Mouse (Mus musculus) spleen, embryonic (tissue): Measurements from ENCODE around the gene Armc7.
"Not testable (repeated sequence)": the region's sequence is repeated elsewhere in the genome, so short reads cannot be mapped to it uniquely, and the experiment has no call there.

Source experiments
- CTCF ChIA-PET: fragments of 350-600 bp; sonication (Branson Sonifier 250); formaldehyde crosslinking; loops from one replicate; lab custom pipeline; 2022; lab: Charles Lee

Gene Armc7

DNA sequence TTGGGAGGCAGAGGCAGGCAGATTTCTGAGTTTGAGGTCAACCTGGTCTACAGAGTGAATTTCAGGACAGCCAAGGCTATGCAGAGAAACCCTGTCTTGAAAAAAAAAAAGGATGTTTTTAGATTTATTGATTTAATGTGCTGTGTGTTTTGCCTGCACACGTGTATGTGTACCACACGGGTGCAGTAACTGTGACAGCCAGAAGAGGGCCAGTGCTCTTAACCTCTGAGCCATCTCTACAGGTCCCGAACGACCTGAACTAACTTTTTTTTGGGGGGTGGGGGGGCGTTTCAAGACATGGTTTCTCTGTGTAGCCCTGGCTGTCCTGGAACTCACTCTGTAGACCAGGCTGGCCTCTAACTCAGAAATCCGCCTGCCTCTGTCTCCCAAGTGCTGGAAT lies 20.6 kb upstream of the Armc7 start:
- CTCF ChIA-PET: not testable (repeated sequence)

DNA sequence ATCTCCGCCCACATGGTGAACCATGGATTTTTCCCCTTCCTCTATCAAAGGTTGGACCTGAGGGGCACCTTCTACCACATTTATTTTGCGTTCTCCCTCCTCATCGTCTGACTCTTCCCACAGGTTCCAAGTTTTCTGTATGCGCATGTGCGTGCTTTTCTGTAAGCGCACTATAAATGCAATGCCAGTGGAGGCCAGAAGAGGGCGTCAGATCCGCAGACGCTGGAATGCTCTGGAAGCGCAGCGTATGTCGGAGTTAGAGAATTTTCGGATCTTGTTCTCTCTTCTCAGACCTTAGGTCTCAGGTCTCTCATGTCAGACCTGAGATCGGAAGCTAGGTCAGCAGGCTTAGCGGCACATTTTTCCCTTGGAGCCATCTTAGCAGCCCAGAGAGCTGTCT lies 19.8 kb upstream of the Armc7 start:
- CTCF ChIA-PET: no interaction called here

DNA sequence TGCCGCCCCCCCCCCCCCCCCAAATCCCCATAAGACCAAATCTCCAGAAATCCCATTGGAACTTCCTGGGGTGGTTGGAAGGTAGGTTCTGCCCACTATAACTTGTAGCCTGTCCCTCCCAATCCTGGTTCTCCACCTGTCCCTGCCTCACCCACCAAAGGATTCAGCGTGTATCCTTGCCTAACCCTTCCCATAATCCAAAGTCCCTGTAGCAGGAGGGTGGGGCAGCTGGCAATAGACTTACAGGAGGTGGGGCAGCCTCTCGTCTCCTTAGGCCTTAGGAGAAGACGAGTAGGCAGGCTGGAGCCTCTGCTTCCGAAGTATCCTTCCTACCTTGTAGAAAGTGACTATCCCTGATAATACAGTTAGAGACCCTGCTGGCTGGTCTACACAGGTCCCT lies 19.3 kb upstream of the Armc7 start:
- CTCF ChIA-PET: no interaction called here

DNA sequence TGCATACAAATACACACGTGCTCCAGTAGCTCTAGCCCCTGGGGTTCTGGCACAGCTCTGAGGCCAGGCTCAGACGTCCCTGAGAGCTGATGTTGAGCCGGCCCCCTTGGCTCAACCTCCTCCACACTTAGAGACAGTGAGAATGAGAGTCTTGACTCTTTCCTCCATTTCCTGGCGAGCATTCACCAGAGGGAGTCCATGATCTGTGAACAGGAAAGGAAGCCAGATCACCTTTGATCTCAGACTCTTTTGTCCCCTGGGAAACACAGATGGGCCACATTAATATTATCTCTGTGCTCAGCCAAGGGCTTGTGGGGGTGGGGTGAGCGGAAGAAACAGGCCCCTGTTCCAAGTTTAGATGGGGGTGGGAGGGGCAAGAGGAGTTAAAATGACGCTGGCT lies 18.1 kb upstream of the Armc7 start:
- CTCF ChIA-PET: no interaction called here

DNA sequence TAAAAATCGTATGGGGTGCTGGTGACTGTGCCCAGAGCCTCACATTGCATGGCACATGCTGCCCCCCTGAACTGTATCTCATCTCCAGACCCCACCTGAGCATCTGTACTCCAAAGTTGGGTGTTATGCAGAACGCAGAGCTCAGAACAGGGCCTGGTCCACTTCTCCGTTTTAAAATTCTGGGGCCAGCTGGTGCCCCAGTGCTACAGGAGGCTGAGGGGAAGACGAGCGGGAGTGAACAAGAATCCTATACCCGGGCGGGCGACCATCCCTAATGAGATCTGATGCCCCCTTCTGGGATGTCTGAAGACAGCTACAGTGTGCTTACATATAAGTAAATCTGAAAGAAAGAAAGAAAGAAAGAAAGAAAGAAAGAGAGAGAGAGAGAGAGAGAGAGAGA lies 14.5 kb upstream of the Armc7 start:
- CTCF ChIA-PET: interaction anchor here (0.7 kb wide), 2 partner anchors 139 to 1140 kb away, joined by 3 to 5 read pairs; partner anchors contain the start of gene Ush1g

DNA sequence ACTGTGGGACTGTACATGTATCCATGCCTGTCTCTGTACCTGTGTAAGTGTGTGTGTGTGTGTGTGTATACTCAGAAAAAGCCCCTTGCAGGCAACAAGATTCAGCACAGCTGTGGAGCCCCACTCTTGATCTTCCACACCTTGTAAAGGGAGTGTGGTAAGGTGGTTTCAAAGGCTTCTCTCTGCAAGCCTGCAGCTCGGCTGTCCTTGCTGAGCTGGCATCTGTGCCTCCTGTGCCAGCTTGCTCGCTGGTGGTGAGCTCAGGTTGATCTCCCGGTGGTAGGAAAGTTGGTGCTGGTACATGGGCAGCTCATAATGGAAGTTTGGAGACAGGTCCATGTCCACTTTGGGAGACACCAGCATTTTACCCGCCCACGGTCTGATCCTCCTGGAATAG lies 13.6 kb upstream of the Armc7 start:
- CTCF ChIA-PET: interaction anchor here (0.7 kb wide), 2 partner anchors 140 to 1139 kb away, joined by 3 to 5 read pairs; partner anchors contain the start of gene Ush1g

DNA sequence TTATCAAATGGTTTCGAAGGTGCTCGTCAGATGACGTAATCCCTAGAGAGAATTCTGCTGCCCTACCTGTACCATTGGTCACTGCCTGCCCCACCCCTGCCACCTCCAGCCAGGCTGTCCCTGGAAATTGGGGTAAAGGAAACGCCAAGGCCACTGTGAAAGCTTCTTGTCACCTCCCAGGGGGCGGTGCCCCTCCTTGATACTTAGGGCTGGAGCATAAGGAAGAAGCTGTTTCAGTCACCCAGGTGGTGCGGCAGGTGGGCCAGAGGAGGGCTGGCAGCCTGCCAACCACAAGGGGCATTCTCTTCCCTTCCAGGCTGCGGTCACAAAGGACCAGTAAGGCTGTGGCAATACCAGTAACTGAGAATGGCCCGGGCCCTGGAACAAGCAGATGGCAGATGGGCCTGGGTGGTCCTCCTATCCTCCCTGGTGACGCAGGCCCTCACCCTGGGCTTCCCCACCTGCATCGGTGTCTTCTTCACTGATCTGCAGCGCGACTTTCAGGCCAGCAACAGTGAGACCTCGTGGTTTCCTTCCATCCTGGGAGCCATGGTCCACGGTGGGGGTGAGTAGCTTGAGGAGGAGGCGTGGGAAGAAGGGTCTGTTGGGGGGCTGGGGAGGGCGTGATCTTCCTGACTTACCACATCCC lies 13.1 kb upstream of the Armc7 start, which contains the start of gene Slc16a5:
TSS of gene Slc16a5 (plus strand) at position 232 of the 649 bp plus-strand sequence.
- CTCF ChIA-PET: no interaction called here

DNA sequence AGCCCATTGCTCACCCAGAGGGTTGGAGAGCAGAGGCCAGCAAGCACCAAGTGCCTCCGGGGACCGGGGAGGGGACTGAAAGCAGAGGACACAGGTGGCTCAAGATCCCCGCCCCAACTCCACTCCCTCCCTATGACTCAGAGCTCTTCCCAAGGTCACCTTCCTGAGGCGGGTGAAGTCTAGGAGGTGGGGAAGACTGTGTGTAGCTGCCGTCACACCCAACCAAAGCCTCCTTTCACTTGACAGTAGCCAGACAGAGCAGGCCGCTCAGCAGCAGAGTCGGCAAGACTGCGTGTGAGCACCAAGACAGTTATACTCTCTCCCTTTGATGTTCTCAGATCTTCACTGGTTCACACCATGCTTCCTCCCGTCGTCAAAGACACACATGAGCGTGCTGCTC lies 12.1 kb upstream of the Armc7 start:
- CTCF ChIA-PET: no interaction called here

DNA sequence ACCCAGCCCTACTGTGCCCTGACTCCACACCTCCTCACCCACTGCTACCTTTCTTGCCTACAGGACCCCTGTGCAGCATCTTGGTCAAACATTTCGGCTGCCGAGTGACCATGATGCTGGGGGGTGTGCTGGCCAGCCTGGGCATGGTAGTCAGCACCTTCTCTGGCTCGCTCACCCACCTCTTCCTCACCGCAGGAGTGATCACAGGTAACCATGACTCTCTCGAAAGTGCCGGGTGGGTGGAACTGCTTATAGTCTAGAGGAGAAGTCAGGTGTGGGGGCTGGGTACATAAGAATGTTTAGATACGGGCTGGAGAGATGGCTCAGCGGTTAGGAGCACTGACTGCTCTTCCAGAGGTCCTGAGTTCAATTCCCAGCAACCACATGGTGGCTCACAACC lies 10.6 kb upstream of the Armc7 start:
- CTCF ChIA-PET: no interaction called here

DNA sequence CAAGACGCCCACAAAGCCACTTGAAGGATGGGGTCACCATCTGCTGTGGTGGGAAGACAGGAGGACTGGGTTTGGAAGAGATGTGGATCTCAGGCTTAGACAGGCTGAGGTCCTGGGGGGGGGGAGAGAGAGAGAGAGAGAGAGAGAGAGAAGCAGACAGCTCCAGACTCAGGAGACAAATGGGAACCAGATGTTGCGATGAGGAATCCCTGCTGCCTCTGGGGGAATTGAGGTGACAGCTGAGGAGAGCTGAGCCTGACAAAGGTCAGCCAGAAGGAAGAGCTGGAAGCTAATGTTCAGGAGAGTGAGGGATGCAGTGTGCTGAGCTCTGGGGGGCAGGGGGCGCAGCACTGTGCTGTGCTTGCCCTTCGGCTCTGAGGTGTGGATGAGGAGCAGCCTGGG lies 8.2 kb upstream of the Armc7 start:
- CTCF ChIA-PET: interaction anchor here (0.7 kb wide), 1 partner anchor 61 kb away, joined by 7 read pairs; no protein-coding TSS in a partner anchor

DNA sequence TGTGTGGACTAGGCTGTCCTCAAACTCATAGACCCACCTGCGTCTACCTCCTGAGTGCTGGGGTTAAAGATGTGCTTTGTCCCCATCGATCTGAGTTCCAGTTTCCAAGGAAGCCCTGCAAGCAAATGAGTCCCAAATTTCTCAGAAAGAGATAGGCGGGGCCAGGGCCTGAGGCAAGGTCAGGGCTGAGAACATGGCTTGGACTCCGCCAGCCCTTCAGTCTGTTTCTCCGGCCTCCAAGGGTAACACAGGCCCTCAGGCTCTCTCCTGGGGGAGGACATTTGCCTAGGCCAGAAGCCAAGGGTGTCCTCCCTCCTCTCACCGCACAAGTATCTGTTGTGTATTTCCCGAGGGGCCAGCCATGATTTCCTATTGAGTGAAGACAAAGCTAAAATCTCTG lies 3.3 kb upstream of the Armc7 start:
- CTCF ChIA-PET: no interaction called here

DNA sequence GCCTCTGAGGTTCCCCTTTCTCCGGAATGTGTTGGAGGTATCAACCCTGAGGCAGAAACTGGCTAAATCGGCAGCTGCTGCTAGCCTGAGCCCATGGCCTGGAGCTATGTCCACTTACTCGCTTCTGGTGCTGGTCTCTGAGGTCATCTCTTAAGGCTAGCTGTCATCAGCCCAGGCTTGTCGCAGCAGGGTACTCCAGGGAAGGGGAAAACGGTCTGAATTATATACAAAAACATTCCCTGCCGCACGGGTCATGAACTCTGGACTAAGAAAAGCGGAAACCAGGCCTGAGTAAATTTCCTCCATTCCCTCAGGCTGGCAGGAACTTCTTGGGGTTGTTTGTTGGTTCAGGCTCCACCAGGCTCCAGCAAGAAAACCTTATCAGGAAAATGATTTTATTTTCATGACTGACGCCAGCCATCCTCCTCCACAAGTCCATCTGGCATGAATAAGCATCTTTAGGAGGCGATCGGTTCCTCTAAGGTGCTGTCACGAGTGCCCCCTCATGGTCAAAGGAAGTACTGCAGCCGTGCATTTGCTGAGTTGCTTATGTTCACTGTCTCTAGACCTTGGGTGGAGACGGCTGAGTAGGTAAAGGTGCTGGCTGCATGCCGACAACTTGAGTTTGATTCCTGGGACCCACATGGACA lies 1.7 kb upstream of the Armc7 start:
- CTCF ChIA-PET: no interaction called here

DNA sequence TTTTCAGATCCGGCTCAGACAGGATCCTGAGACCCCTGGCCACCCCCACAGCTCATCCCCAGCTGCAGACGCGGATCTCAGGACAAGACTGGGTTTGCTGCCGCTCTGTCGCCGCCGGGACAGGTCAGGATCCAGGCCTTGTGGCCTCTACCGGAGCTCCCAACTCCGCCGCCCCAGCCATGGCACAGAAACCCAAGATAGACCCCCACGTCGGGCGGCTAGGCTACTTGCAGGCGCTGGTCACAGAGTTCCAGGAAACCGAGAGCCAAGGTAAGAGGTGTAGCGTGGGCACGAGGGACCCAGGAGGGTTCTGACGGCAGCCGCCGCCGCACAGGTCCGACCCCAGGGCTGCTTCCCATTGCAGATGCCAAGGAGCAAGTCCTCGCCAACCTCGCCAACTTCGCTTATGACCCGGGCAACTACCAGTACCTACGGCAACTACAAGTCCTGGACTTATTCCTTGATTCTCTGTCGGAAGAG lies 331 bp downstream of the Armc7 start:
- CTCF ChIA-PET: interaction anchor here (0.6 to 0.9 kb wide), 3 partner anchors 10 to 153 kb away, joined by 3 read pairs; no protein-coding TSS in a partner anchor

DNA sequence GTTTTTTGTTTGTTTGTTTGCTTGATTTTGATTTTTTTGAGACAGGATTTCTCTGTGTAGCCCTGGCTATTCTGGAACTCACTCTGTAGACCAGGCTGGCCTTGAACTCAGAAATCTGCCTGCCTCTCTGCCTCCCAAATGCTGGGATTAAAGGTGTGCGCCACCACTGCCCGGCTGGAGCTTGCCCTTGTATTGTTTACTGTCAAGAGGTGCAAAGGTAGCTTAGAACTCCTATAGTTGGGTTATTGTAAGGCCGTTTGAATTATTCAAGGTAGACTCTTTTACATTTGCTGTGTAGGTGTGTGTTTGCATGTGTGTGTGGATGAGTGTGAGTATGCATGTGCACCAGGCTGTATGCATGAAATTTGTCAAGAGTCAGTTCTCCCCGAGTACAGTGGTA lies 1.2 kb downstream of the Armc7 start:
- CTCF ChIA-PET: interaction anchor here (1.0 kb wide), 1 partner anchor 15 kb away, joined by 3 read pairs; the partner anchor contains the start of gene Nt5c

DNA sequence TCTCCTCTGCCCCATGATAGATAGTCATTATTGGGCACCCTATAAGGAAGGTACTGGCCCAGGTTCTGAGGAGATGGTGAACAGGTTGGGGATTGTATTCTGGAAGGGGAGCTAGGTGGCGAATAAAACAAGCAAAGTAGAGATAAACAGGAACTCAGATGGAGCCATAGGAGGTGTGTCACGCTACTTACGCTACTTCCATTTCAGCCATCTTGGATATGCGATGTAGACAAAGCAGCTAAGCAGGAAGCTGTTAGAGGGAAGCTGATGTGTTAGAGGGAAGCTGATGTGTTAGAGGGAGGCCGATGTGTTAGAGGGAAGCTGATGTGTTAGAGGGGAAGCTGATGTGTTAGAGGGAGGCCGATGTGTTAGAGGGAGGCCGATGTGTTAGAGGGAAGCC lies 1.9 kb downstream of the Armc7 start:
- CTCF ChIA-PET: interaction anchor here (0.6 to 1.0 kb wide), 2 partner anchors 14 to 749 kb away, joined by 3 read pairs; partner anchors contain the start of gene Nt5c

DNA sequence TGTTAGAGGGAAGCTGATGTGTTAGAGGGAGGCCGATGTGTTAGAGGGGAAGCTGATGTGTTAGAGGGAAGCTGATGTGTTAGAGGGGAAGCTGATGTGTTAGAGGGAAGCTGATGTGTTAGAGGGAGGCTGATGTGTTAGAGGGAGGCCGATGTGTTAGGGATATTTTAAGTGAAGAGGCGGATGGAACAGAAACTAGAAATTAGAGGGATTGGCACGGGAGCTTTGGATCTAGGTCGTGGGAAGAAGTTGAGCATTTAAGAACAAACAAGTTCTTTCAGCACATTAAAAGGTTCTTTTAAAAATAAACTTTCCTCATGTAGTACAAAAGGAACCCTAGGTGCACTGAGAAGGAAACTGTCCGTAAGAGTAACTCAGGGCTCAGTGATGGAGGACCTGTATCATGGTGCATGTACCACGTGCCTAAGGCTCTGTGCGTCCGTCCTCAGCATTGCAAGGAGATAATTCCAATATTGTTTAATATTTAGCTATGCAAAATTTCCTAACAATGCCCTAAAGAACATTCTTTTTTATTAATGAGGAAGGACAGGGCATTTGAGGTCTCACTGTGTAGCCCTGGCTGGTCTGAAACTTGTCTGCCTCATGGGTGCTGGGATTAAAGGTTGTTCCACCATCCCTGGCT lies 3.0 kb downstream of the Armc7 start:
- CTCF ChIA-PET: interaction anchor here (0.5 to 0.7 kb wide), 3 partner anchors 66 to 172 kb away, joined by 3 to 8 read pairs (median 4); no protein-coding TSS in a partner anchor

DNA sequence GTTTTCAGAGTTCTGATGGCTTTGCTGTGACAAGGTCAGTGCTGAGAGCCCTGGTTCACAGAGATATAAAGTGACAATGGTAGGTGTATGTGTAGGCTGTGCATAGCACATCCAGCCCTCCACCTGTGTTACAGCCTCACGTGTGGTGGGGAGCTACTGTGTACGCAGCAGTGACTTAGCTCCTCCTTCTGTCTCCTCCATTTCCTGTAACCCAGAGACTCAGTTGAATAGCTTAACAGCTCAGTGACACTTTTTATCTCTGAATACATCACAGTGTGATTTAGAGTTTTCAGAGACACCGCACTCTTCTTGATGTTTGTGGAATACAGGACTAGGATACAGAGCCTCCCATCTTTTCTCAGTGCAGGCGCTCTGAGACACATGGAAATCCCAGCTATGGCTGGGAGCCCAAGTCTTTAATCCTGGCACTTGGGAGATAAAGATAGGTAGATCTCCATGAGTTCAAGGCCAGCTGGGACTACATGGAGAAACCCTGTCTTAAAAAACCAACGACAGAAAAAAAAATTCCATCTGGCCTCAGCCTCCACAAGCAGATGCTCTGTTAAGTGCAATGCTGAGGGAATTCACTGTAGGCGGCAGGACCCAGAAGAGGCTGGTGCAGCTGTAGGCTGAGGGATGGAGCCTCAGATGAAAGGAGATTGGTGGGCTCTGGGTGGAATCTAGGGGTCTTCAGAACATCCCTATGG lies 6.2 kb downstream of the Armc7 start:
- CTCF ChIA-PET: interaction anchor here (0.6 kb wide), 1 partner anchor 149 kb away, joined by 5 read pairs; no protein-coding TSS in a partner anchor

DNA sequence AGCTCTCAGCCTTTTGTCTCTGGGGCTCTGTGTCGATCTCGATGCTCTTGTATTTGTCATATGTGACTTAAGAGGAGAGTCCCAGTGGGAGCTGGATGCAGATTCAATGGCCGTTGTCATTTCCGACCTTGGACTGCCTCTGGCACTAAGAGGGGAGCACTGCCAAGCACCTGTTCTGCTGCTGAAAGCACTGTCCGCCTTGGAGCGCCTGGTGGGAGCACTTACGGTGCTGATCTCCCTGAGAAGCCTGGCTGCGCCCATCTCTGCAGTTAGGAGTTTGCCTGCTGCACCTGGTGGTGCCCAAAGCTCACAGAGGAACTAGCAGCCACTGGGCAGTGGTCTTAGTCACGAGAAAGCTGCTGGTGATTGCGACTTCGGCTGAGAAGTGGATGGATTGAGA lies 7.8 kb downstream of the Armc7 start:
- CTCF ChIA-PET: no interaction called here

DNA sequence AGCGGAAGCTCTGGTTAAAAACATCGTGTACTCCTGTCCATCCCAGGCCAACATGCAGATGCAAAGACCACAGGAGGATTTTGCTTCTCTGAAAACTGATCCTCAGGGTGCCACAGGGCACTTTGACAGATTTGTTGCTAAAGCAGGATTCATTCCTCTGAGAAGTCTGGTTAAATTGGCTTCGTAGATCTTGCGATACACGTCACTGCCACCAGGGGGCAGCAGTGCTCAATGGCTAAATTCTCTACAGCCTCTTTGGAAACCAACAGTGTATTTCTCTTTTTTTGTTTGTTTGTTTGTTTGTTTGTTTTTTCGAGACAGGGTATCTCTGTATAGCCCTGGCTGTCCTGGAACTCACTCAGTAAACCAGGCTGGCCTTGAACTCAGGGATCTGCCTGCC lies 8.3 kb downstream of the Armc7 start:
- CTCF ChIA-PET: no interaction called here

DNA sequence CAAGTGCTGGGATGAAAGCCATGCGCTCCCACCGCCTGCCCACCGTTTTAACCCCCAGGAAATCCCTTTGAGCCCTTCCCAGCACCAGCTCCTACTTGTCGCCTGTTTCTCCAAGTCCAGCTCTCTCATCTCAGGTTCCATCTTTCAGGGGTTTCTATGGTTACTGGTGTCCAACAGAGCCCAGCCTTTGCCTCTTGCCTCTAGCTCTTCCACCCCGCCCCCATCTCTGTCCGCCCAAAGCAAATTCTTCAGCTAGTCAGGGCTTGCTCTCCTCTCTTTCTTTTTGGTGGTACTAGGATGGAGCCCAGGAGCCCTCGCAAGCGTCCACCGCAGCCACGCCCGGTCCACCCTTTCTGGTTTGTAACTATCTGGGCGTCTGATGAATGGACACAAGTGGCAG lies 9.7 kb downstream of the Armc7 start:
- CTCF ChIA-PET: no interaction called here

DNA sequence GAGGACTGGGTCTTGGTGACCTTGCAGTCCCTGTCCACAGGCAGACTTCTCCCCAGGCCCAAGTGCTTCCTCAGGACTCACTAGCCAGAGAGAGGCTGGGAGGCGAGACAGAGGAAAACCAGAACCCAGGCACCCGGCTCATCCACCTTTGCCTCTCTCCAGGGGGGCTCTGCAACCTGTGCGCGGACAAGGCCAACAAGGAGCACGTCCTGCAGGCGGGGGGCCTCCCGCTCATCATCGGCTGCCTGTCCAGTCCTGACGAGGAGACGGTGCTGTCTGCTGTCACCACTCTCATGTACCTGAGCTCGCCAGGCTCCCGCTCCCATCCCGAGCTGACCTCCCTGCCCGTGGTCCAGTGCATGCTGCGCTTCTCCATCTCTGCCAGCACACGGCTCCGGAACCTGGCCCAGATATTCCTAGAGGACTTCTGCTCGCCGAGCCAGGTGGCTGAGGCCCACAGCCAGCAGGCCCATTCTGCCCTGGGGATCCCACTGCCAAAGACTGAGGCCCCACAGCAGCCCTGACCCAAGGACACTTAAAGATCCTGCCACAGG lies 13.2 kb downstream of the Armc7 start:
- CTCF ChIA-PET: interaction anchor here (0.5 to 0.6 kb wide), 2 partner anchors 16 to 133 kb away, joined by 3 to 8 read pairs; no protein-coding TSS in a partner anchor
